Mouse (Mus musculus): Measurements from ENCODE around the gene Mesd. TPM values are rescaled to one million over a fixed set of nuclear protein-coding genes. Genes with fewer than 3 reads are reported as not detected.
"Not testable (repeated sequence)": the region's sequence is repeated elsewhere in the genome, so short reads cannot be mapped to it uniquely, and the experiment has no call there.

Mesd gene
- total RNA-seq, 1 experiment from 2014 or later = 96.9 TPM

- DNase-seq = no peak
Measured at GRCm38 (mm10) chr7:83878676-83879448, 5.4 kb upstream of the Mesd start.

DNA sequence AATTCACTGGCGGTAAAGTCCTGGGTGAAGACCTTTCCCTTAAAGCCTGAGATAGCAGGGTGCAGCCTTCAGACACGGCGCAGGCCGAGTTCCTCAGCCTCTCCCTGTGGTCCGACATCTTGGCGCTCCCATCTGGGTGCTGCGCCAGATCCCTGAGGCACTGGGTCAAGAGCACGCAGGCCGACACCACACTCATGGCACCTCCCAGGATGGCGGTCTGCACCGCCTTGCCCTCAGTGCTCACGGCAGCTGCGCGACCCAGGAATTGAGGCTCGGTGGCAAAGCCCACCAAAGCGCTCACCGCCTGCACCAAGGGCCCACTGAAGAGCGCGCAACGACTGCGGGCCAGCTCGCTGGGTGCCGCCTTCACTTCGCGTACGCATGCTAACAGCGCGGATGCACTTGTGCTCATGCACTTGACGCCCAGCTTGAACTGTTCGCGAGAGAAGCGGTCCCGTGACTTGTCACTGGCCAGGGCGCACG, 2.1 kb upstream of the Mesd start:
- peak; percentile 21 for DNase-seq

- DNase-seq = peak; percentile 74
Measured at GRCm38 (mm10) chr7:83882633-83883275, 1.5 kb upstream of the Mesd start.

- DNase-seq = peak; percentile 82
Measured at GRCm38 (mm10) chr7:83883276-83884020, 818 bp upstream of the Mesd start.

DNA sequence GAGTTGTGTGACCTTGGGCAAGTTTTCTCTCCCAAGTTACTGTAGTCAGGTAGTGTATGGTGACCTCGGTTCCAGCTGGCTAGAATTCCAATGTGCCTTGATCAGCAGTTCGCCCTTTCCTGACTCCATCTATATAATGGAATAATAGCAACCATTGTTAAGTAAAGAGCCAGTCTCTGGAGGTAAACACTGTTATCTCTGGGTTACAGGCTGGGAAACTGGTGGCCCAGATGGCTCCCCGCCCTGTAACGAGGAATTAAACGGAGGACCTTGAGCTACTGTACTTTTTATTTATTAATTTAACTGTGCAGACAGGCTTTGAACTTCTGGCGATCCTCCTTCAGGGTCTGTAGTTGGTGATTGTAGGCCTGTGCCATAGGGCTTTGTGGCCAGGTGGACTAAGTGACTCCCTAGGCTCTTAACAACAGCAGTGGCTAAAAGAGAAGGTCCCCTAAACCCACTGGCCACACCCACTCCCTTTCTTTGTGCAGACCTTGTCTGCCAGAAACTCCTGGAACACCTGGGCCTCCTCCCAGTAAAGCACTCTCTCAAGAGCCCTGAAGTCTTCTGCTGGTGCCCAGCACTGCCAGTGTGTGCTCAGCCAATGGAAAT, 761 bp downstream of the Mesd start:
- DNase-seq = no peak

DNA sequence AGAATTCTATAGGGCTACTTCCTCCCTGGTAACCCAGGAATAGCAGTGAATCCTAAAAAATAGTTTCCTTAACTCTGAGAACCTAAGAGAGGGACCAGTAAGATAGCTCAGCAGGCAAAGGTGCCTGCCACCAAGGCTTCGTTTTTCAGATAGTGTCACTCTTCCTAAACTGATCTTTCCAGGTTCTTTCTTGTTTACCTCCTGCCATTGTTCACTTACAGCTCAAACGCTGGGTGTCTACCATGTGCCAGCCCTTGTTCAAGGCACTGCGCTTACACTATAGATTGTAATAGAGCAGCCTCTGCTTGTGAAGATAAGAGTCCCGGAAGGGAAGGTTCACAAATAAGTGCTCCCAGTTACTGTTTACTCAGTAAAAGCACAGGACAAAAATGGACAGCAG, 1.6 kb downstream of the Mesd start:
- DNase-seq = no peak

DNA sequence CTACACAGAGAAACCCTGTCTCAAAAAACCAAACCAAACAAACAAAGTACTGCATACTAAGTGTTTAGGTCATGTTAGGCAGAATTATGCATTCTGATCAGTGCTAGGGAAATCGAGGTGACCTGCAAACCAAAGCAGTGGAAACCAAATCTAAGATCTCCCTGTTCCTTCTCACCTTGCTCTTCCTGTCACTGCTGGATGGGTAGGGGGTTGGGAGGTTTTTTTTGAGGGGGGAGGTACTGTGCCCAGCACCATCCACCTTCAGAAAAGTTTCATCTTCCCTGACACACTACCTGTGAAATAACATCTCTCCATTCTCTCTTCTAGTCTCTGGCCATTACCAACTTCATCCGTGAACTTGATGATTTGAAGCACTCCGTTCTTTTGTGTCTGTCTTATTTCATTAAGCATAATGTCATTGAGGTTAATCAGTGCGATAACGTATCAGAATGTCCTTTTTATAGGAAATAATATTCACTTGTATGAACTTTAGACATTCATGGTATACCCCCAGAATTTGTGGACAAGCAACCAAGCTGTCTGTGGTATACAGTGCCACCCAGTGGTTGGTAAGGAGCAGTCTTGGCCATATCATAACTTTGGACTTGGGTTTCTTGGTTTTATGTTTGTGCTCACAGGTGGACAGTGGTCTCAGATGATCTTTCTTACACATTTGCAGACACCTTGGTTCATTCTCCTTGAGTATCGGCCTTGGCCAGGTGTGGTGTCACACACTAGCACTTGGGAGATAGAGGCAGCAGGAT, 2.3 kb downstream of the Mesd start:
- no peak for DNase-seq

DNA sequence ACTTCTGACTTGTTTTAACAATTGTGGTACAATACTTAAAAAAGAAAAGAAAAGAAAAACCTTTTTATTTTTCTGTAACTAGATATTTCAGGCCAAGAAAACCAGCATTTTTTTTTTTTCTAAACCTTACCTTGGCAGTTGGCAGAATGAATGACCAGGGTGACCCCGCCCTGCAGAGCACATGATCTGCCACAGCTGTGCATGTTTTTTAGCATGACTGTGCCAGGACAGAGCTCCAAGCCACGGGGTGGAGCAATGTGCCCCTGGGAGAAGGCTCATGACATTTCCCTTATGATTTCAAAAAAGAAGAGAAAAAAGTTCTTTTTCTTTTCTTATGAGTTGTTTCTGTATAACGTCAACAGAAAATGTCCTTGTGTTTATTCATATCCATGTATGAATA, 5.1 kb downstream of the Mesd start:
- DNase-seq = peak; percentile 55

GRCm38 (mm10) chr7:83889946-83890345, 5.7 kb downstream of the Mesd start:
- DNase-seq = not testable (repeated sequence)

- DNase-seq = peak; percentile 99
Measured at GRCm38 (mm10) chr7:83891433-83892332, 7.4 kb downstream of the Mesd start.

GRCm38 (mm10) chr7:83892333-83892669, 8.0 kb downstream of the Mesd start:
- DNase-seq = no peak

DNA sequence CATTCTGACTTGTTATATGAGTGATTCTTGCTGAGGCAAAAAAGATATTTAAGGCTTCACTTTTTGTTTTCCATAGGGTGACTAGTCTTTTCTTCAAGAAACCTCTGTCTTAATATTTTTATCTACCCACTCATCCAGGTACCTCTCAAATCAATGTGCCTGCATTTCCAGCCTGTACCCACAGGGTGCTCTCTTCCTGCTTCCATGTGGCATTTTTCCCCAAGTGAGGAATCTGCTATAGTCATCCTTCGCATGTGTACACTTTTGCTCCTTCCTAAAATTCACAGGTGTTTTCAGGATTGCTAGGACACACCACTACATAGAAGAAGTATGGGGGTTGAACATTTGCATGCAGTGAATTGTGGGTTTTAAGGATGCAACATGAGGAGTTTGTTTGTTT, 10.1 kb downstream of the Mesd start:
- DNase-seq = no peak

DNA sequence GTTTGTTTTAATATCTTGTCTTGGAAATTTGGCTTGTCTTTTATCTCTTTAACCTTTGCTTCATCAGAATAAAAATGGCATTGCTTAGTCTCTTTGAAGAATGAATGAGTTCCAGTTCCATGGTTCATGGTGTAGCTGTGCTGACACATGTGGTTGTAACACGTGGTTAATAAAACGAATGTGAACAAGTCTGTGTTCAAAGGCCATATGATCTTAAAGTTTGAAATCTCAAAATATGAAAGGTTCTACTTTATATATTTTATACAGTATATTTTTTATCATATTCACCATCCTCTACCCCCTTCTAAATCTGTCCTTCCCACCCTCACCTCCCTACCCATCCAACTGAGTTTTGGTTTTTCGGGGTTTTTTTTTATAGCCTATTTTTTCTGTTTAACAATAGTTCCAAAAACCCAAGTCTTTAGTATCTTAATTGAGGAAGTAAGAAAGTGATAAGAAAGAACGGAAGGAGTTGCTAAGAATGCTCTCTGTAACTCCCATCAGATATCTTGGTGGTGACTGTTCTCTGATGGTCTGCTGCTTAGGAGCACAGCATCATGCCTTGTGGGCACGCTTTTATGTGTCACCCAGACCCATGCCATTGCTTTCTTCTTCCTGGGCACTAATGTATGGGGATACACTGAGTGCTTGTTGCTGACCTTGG, 11.9 kb downstream of the Mesd start:
- no peak for DNase-seq

- DNase-seq = no peak
Measured at GRCm38 (mm10) chr7:83898267-83898666, 14.0 kb downstream of the Mesd start.

DNA sequence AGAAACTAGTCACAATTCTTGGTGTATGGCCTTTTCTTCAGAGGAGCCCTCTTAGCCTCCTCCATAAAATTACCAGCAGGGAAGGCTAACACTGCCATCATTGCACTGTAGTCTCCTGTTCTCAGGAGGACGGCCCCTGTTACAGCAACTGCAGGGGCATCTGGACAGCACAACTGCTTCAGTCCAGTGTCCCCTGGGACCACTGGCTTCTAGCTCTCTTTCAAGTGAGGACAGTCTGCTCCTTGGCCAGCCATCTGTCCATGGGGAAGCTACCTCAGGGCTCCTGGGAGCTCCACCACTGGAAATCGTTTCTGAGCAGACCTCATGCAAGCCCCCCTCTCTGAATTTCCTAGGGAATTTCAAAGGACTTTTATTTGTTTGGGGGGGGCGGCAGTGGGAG, 16.3 kb downstream of the Mesd start:
- DNase-seq = no peak

- DNase-seq = no peak
Measured at GRCm38 (mm10) chr7:83901425-83901824, 17.2 kb downstream of the Mesd start.

- no peak for DNase-seq
Measured at GRCm38 (mm10) chr7:83902296-83903145, 18.3 kb downstream of the Mesd start.

DNA sequence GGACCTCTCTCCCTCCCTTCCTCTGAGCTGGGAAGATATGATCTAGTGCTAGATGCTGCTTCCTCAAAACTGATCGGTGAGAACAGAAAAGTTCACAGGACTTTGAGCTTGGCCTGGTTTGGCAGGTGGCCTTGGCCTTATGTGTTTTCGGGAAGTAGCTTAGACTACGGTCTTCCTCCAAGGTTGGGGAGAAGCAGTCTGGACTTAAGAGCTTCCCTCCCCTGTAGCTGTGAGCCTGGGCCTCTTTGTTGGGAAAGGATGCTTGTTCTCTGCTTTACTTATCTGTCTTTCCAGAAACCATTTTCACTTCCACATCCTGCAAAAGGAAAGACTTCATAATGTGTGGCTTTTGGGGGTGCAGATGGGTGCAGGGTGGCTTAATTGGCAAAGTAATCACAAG, 20.6 kb downstream of the Mesd start:
- no peak for DNase-seq

DNA sequence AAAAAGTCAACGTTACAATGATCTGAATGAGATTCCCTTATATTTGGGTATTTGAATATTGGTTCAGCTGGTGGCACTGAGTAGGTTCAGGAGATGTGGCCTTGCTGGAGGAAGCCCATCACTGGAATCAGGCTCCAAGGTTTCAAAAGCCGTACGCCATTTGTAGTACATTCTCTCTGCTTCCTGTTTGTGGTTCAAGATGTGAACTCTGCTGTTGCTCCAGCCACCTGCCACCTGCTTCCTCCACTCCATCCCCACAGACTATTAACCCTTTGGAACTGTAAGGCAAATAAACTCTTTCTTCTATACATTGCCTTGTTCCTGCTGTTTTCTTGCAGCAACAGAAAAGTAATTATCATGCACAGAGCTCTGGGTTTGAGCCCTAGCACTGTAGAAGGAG, 27.6 kb downstream of the Mesd start:
- DNase-seq = no peak
